Mouse (Mus musculus) stomach, postnatal 0 days (tissue): Measurements from ENCODE around the gene Aco1.

Source experiments
- CTCF ChIP-seq: IDR thresholded peaks from 2 replicates; pipeline ENCODE4 v1.5.1; 2016; ENCODE audit warnings: antibody characterized with exemption, low read depth, mild to moderate bottlenecking, moderate library complexity
- EP300 ChIP-seq: optimal IDR thresholded peaks from 2 replicates; pipeline ENCODE3; 2016; ENCODE audit warnings: antibody characterized with exemption

GRCm38 (mm10) chr4:40106004-40106536 is 36.8 kb upstream of the Aco1 start:
- TF ChIP-seq CTCF = no peak
- TF ChIP-seq EP300 = no peak
